Mouse (Mus musculus) megakaryocyte, embryonic 14.5 days (primary cell): ENCODE data around the gene Cyb5d1. TPM values are rescaled to one million over a fixed set of nuclear protein-coding genes. Genes with fewer than 3 reads are reported as not detected.
A peak's percentile ranks its signal among the peaks of the same experiment; 100 is the strongest.

Experiments used
- H3K27me3 ChIP-seq: replicated peaks from 2 replicates; pipeline ENCODE3; 2012; ENCODE audit warnings: inconsistent platforms
- H3K36me3 ChIP-seq: replicated peaks from 2 replicates; pipeline ENCODE3; 2012; ENCODE audit warnings: low read length, inconsistent platforms, mixed read lengths
- H3K4me1 ChIP-seq: 2 replicates; pipeline ENCODE4 v1.6.1; 2012; ENCODE audit warnings: inconsistent platforms
- H3K4me3 ChIP-seq: replicated peaks from 2 replicates; pipeline ENCODE3; 2012; ENCODE audit warnings: moderate library complexity, mild to moderate bottlenecking, inconsistent platforms
- H3K9me3 ChIP-seq: 2 replicates; pipeline ENCODE4 v1.6.1; 2012; ENCODE audit warnings: inconsistent platforms
- FLI1 ChIP-seq: IDR thresholded peaks from 2 replicates; pipeline ENCODE4 v1.6.1; 2012; ENCODE audit warnings: low read length, inconsistent platforms, mixed read lengths
- GATA1 ChIP-seq: IDR thresholded peaks from 3 replicates; pipeline ENCODE4 v1.6.1; 2012; ENCODE audit warnings: mixed read lengths, low read length, inconsistent platforms, borderline replicate concordance
- polyA plus RNA-seq: library from polyadenylated mRNA; stranded (reverse); fragments of >175 nt; gene quantifications from 2 replicates; pipeline ENCODE4 v1.2.3, GENCODE M21; 2012; ENCODE audit warnings: low replicate concordance; ENCODE audit not compliant: insufficient read depth

Cyb5d1 gene
- polyA plus RNA-seq, 1 experiment: 0.25 TPM

DNA sequence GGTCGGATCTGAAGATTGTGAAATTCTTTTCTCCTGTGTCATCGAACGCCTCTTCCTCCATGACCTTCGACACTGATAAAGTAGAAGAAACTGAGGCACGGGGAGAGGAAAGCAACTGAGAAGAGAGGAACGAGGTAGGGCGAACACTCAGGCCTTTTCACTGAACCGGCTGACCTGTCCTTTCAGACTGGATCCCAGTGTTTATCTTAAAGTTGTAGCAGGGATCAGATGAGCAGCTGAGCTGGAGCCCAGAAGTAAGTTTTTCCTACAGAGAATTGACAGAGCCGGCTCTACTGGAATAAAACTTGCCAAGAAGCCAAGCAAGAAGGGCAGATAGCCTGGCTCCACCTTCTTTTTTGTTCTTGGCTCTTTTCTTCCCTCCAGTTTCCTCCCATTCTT, 24.6 kb downstream of the Cyb5d1 start:
- Histone ChIP-seq H3K9me3 (no peaks in the 10 kb centered on the region), H3K4me1 (peaks cover 57% of the 10 kb centered on the region), H3K4me3 (no peak overlapping the region), H3K36me3 (no peaks in the 10 kb centered on the region), H3K27me3 (peaks cover 72% of the 10 kb centered on the region)
- TF ChIP-seq FLI1 (no peak), GATA1 (no peak)

DNA sequence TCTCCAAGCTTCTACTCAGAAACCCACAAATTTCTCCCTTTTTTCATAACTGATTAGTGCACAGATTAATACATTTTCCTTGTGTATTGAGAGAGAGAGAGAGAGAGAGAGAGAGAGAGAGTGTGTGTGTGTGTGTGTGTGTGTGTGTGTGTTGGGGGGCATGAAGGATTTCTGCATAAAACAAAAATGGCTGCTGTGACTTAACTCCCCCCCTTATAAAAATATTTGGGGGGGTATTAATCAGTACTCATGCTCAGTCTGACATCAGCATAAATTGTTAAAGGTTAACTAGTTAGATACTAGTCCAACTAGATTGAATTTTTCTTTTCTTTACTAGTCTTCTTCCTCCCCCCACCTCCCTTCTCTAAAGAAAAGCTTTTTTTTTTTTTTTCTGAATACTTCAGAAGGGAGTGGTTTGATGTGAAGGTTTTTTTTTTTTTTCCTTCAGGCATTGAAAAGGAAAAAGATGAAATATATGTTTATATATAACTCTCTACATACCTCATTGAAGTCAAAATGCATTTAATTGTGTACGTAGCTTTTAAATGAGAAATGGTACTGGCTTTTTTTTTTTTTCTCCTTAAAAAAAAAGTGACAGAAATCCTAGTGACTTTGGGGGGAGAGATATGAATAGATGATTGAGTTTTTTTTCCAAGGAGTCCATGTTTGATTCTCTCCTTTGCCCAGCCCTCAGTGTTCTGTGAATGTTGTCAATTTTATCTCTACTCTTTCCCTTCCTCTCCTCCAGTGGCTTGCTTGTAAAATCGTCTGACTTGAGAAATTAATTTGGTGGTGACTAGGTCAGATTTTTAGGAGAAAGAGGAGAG, 25.2 kb downstream of the Cyb5d1 start:
- H3K4me1 ChIP-seq: peaks cover 60% of the 10 kb centered on the region
- no peak overlapping the region for H3K4me3 ChIP-seq
- no peaks in the 10 kb centered on the region for H3K36me3 ChIP-seq
- H3K9me3 ChIP-seq: no peaks in the 10 kb centered on the region
- no peak for TF ChIP-seq FLI1
- no peak for TF ChIP-seq GATA1
- peaks cover 78% of the 10 kb centered on the region for H3K27me3 ChIP-seq

DNA sequence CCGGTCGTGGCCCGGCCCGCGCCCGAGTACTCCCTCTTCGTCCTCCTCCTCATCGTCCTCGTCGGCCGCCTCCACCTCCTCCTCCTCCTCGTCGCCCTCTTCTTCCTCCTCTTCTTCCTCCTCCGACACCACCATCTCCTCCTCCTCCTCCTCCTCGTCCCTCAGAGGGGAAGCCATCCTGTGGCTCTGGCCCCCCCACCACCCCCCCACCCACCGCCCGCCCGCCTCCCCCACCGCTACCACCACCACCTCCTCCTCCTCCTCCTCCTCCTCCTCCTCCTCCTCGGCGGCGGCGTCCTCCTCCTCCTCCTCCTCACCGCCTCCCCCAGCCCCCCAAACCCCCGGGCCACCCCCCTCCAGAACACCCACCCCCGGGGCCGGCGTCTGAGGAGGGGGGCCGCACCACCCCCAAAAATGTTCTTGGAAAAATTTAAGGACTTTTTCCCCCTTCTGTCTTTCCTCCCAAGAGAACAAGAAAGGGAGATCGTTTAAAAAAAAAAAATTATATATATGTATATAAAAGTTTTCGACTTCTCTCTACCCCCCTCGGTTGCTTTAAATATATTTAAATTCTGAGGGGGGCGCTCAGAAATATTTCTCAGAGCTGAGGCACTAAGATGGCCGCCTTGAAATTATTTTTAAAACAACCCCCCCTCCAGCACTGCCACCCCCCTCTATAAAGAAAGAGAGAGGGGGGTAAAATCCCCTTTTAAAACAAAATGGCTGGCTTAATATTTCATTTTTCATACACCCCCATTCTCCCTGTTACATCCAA, 26.0 kb downstream of the Cyb5d1 start, which contains the start of gene Chd3:
Gene Chd3 (minus strand): TSS at position 192 of the 775 bp plus-strand sequence.
- Histone ChIP-seq H3K4me1 (peaks cover 65% of the 10 kb centered on the region), H3K36me3 (no peaks in the 10 kb centered on the region), H3K27me3 (peaks cover 86% of the 10 kb centered on the region), H3K9me3 (no peaks in the 10 kb centered on the region), H3K4me3 (peak within 1 kb of the TSS; percentile 93)
- TF ChIP-seq GATA1 (no peak), FLI1 (no peak)

DNA sequence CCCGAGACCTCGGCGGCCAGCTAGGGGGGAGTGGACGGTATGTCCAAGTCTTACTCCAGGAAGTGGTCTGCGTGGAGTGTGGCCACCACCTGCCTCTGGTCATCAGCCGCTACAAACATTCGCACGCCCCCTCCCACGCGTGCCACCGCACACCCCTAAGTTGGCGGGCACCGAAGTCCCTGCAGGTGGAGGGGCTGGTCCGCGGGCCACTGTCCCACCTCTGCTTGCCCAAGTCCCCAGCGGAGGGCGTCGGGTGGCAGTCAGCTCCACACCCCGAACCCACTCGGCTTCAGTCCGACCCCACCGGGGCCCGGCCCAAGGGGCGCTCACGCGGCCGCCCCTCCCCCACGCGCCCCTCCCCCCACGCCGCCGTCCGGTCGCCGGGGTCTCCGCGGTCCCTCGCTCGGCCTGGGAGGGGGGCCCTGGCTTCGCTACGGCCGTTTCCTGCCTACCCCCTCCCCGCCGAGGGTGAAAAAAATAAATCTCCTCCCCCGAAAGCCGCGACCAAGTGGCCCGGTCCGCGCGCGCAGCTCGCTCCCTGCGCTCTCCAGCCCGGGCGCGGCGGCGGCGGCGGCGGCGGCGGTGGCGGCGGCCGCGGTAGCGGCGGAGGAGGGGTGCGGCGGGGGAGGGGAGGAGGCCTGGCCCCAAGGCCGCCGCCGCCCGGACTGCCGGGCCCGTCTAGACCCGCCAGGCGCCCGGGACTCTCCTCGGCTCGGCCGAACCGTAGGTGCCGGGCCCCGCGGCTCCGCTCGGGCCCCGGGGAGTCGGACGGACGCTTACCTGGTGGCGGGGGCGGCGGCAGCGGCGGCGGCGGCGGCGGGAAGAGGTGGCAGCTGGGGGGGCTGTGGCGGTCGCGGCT, 26.8 kb downstream of the Cyb5d1 start:
- H3K4me3 ChIP-seq: peak overlapping the region; percentile 93
- peaks cover 85% of the 10 kb centered on the region for H3K27me3 ChIP-seq
- H3K36me3 ChIP-seq: no peaks in the 10 kb centered on the region
- peaks cover 64% of the 10 kb centered on the region for H3K4me1 ChIP-seq
- no peaks in the 10 kb centered on the region for H3K9me3 ChIP-seq
- TF ChIP-seq GATA1 (no peak), FLI1 (no peak)

DNA sequence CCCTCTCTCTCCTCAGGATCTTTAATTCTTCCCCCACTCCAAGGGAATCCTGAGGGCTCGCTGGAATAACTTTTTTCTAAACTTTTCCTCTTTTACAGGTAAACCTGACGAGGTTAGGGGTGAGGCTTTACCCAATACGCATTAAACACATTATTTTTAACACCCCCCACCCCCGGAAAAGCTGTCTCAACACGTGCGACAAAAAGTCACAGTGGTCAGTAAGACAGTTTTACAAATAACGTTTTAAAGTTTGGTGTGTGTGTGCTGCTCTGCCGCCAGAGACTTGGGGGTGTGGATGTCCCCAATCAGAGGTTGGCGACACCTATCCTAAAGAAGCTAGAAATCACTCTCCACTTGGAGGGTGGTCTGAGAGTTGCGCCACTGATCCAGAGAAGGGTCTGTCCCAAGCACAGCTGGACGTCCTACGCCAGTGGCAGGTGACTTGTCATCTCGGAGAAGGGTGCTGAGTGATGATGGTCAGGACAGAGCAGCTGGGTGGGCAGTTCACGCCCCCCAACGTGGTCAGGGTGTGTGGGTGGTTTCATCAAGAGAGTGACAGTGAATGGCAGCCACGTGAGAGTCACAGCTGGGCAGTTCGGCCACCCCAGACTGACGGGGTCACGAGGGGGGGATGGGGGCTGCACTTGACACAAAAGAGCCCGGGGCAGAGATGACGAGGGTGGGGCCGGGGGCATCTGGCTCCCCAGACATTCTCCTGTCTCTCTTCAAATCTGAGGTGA, 27.6 kb downstream of the Cyb5d1 start:
- TF ChIP-seq GATA1 (no peak), FLI1 (no peak)
- H3K27me3 ChIP-seq: peaks cover 82% of the 10 kb centered on the region

DNA sequence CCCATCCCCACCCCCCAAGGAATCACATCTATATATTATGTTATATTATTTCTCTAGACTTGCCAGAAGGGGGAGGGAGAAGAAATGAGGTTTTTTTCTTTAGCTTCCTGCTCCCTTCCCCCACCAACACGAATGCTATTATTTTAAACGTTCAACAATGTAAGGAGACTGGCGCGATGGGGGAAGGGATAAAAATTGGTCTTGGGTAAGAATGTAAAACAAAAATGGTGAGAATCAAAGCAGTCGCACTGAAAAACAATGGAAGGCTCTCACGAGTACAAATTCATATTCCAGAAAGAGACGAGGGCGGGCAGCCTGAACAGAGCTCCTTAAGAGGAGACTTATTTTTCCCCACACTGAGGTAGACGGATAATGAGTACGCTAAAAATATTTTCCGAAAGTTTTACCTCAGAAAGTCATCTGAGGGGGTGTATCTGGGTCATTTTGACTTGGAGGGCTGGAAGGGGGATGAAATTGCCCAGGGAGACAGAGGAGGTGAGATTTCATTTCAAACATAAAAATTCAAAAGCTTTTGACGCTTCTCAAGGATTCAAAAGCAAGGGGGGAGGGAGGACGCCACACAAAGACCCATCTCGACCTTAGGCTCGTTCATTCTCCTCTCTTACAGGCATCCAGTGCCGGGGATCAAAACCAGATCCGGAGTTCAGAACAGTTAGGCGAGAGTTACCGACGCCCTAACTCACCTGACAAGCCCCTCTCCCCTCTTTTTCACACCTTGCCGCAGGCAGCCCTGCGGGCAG, 28.4 kb downstream of the Cyb5d1 start:
- TF ChIP-seq GATA1 (no peak), FLI1 (no peak)
- H3K4me1 ChIP-seq: peaks cover 49% of the 10 kb centered on the region
- peak overlapping the region; percentile 93 for H3K4me3 ChIP-seq
- peaks cover 79% of the 10 kb centered on the region for H3K27me3 ChIP-seq
- H3K9me3 ChIP-seq: 0 out of 2 replicates have a peak, but pooled peaks cover 2% of the 10 kb centered on the region
- no peaks in the 10 kb centered on the region for H3K36me3 ChIP-seq

More for the DNA sequence above, 27.6 kb downstream of the Cyb5d1 start:
- Histone ChIP-seq H3K4me3 (peak overlapping the region; percentile 93), H3K36me3 (no peaks in the 10 kb centered on the region), H3K4me1 (peaks cover 56% of the 10 kb centered on the region), H3K9me3 (0 out of 2 replicates have a peak, but pooled peaks cover 1% of the 10 kb centered on the region)

DNA sequence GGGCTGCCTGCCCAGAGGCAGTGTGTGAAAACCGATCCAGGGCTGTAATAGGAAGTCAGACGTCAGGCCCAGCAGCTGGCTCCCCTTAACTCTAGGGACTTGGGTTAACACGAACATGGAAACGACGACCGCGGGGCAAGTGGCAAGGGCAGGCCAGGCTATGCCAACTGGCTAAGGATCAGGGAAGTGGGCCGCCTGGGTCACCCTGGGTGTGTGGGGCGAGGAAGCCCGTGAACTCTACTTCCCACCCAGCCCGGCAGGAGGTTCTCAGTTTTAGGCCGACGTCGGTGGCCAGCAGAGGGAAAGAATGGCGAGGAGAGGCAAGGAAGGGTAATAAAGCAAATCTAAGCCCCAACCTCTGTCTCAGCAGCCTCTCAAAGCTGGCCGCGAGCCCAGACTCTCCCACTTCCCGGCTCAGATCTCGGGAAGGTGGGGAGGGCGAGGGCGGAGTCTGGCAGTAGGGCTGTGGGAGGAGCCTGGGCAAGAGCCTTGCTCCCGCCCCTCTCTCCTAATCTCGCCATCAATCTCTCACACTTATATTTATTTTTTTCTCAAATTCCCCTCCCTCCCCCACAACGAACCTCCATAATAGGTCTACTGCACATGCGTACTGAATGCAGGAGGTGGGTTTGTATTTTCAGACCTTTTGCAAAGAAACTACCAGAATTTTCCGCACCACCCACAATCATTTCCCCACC, 29.1 kb downstream of the Cyb5d1 start:
- H3K36me3 ChIP-seq: no peaks in the 10 kb centered on the region
- 0 out of 2 replicates have a peak, but pooled peaks cover 2% of the 10 kb centered on the region for H3K9me3 ChIP-seq
- peaks cover 79% of the 10 kb centered on the region for H3K27me3 ChIP-seq
- TF ChIP-seq FLI1: no peak
- TF ChIP-seq GATA1: no peak
- peak overlapping the region; percentile 93 for H3K4me3 ChIP-seq
- H3K4me1 ChIP-seq: peaks cover 43% of the 10 kb centered on the region

DNA sequence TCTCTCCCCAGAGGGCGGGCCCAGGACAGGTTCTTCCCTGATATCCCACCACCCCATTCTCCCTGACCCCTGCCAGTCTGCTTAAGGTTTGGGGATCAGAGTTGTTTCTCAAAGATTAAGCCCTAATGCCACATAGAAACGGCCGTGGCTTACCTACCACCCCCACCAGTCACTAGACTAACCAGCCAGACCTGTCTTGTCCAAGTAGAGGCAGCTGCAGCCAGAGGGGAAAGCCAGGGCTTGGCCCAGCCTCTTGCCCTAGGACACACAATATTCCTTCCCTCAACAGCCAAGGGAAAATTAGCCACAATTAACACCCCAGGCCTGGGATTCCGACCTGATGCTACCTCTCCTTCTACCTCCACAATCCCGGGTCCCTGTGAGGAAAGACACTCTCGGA, 29.7 kb downstream of the Cyb5d1 start:
- peak overlapping the region; percentile 93 for H3K4me3 ChIP-seq
- H3K9me3 ChIP-seq: 0 out of 2 replicates have a peak, but pooled peaks cover 2% of the 10 kb centered on the region
- H3K27me3 ChIP-seq: peaks cover 79% of the 10 kb centered on the region
- no peaks in the 10 kb centered on the region for H3K36me3 ChIP-seq
- peaks cover 43% of the 10 kb centered on the region for H3K4me1 ChIP-seq
- no peak for TF ChIP-seq GATA1
